ENCODE assay signal across 17 mouse cellular contexts in genomic region chr4:40264321-40264720, GRCm38 (mm10).
"Had no signal": no experiment of that assay in that cellular context is flagged by ENCODE, and none has a peak within 500 bp of the region (broad histone marks: within the 10 kb centered on the region; RNA-seq: fewer than 3 reads in every experiment).

No protein-coding gene starts in this region.

- H3K9me3 ChIP-seq: liver, embryonic 12.5 days; lung, embryonic 15.5 days; midbrain, embryonic 10.5 days; midbrain, embryonic 12.5 days; neural tube, embryonic 13.5 days; neural tube, embryonic 15.5 days; stomach, embryonic 15.5 days had no signal

- H3K4me3 ChIP-seq: liver, embryonic 12.5 days; lung, embryonic 15.5 days; midbrain, embryonic 10.5 days; midbrain, embryonic 12.5 days; myocyte; neural tube, embryonic 13.5 days; neural tube, embryonic 15.5 days; stomach, embryonic 15.5 days had no signal

- ATAC-seq: liver, embryonic 12.5 days; midbrain, embryonic 16.5 days had no signal

- H3K4me2 ChIP-seq: liver, embryonic 12.5 days; lung, embryonic 15.5 days; midbrain, embryonic 12.5 days; neural tube, embryonic 13.5 days; neural tube, embryonic 15.5 days; stomach, embryonic 15.5 days had no signal

- H3K27ac ChIP-seq: liver, embryonic 12.5 days; liver, embryonic 14.5 days; lung, embryonic 15.5 days; midbrain, embryonic 10.5 days; midbrain, embryonic 12.5 days; neural tube, embryonic 13.5 days; neural tube, embryonic 15.5 days; stomach, embryonic 15.5 days; stomach, postnatal 0 days had no signal

- DNase-seq: midbrain, embryonic 14.5 days; retina, postnatal 1 day; right cerebral cortex, adult 18-20 months; thymus, adult 18-20 months; thymus, postnatal 14 days; thymus, postnatal 36 days had no signal

- H3K9ac ChIP-seq: liver, embryonic 14.5 days; lung, embryonic 15.5 days; midbrain, embryonic 12.5 days; neural tube, embryonic 13.5 days; neural tube, embryonic 15.5 days; stomach, embryonic 15.5 days had no signal

- H3K27me3 ChIP-seq: liver, embryonic 12.5 days; lung, embryonic 15.5 days; midbrain, embryonic 12.5 days; neural tube, embryonic 13.5 days; neural tube, embryonic 15.5 days; stomach, embryonic 15.5 days had no signal
